Mouse (Mus musculus): Measurements from ENCODE around the gene Jmjd6.

Gene Jmjd6

GRCm38 (mm10) chr11:116802709-116803108 is 40.5 kb downstream of the Jmjd6 start:
- no peak for DNase-seq

GRCm38 (mm10) chr11:116801106-116801505 is 42.1 kb downstream of the Jmjd6 start:
- no peak for DNase-seq

- no peak for DNase-seq
Measured at GRCm38 (mm10) chr11:116799364-116799763, 43.9 kb downstream of the Jmjd6 start.

Data from cerebellum, adult 8-10 months (tissue).